Mouse (Mus musculus) heart, embryonic 14.5 days (tissue): Measurements from ENCODE around the gene Rxfp2. TPM values are rescaled to one million over a fixed set of nuclear protein-coding genes. Genes with fewer than 3 reads are reported as not detected.

Experiments
- ATAC-seq: fragments of 200-750 bp; cut with Nextera tagmentation; 2 replicates; pipeline ENCODE4 v1.8.0; 2017; ENCODE audit warnings: low read depth, moderate TSS enrichment; ENCODE audit not compliant: insufficient number of reproducible peaks, insufficient read depth, low FRiP score
- H3K27ac ChIP-seq, 2 experiments: fragments of 200-500 bp in 1 of 2; fragments of 300-500 bp in 1 of 2; sonication (generic) in 1 of 2; replicated peaks in 1 of 2; 2 replicates each; pipeline ENCODE4 v1.5.1; 2012 to 2014; ENCODE audit warnings: low read depth in 2 of 2, low read length in 2 of 2, control low read depth in 1 of 2, mild to moderate bottlenecking in 1 of 2, mixed read lengths in 1 of 2; ENCODE audit not compliant: control insufficient read depth in 1 of 2, insufficient read depth in 1 of 2
- H3K27me3 ChIP-seq: fragments of 300-500 bp; sonication (generic); 2 replicates; pipeline ENCODE4 v1.6.1; 2014; ENCODE audit warnings: mild to moderate bottlenecking, low read length, control low read depth; ENCODE audit not compliant: control insufficient read depth, insufficient read depth
- H3K36me3 ChIP-seq: fragments of 300-500 bp; sonication (generic); 2 replicates; pipeline ENCODE4 v1.6.1; 2014; ENCODE audit warnings: mild to moderate bottlenecking, control low read depth, low read length, mixed read lengths; ENCODE audit not compliant: control insufficient read depth, insufficient read depth
- H3K4me1 ChIP-seq, 2 experiments: fragments of 200-500 bp in 1 of 2; fragments of 300-500 bp in 1 of 2; sonication (generic) in 1 of 2; 2 replicates each; pipeline ENCODE4 v1.6.1; 2012 to 2014; ENCODE audit warnings: low read length in 2 of 2, control low read depth in 1 of 2, mixed read lengths in 1 of 2; ENCODE audit not compliant: control insufficient read depth in 2 of 2, insufficient read depth in 2 of 2
- H3K4me2 ChIP-seq: fragments of 300-500 bp; sonication (generic); 2 replicates; pipeline ENCODE4 v1.6.1; 2014; ENCODE audit warnings: mild to moderate bottlenecking, low read length
- H3K4me3 ChIP-seq, 2 experiments: fragments of 200-500 bp in 1 of 2; fragments of 300-500 bp in 1 of 2; sonication (generic) in 1 of 2; 2 replicates each; pipeline ENCODE4 v1.5.1; 2012 to 2014; ENCODE audit warnings: low read length in 2 of 2, mild to moderate bottlenecking in 2 of 2, control low read depth in 1 of 2, low read depth in 1 of 2, moderate library complexity in 1 of 2; ENCODE audit not compliant: control insufficient read depth in 1 of 2, insufficient read depth in 1 of 2
- H3K9ac ChIP-seq: fragments of 300-500 bp; sonication (generic); 2 replicates; pipeline ENCODE4 v1.6.1; 2014; ENCODE audit warnings: mild to moderate bottlenecking, low read length
- H3K9me3 ChIP-seq: fragments of 300-500 bp; sonication (generic); 2 replicates; pipeline ENCODE4 v1.6.1; 2016; ENCODE audit warnings: low read length, control low read depth; ENCODE audit not compliant: control insufficient read depth
- WGBS: fragments of 180-500 bp; shearing (Covaris S2); extraction: QIAGEN DNeasy Blood & Tissue Kit; methylation state at CpG from one replicate; pipeline ENCODE4 v1.1.7; 2014; 5-methylcytosine and 5-hydroxymethylcytosine counted together
- polyA plus RNA-seq: library from polyadenylated mRNA; unstranded; fragments of >200 nt; fragmentation: Nextera tagmentation; extraction: Ambion mirVana; gene quantifications from 2 replicates; pipeline ENCODE4 v1.2.1, GENCODE M21; 2014

Gene Rxfp2
- polyA plus RNA-seq, 1 experiment from 2014 or later: 0.15 TPM

- Histone ChIP-seq H3K9me3 (no peaks in the 10 kb centered on the region), H3K27me3 (no peaks in the 10 kb centered on the region), H3K4me2 (no peak overlapping the region), H3K9ac (no peak overlapping the region), H3K4me3 (no peak overlapping the region), H3K36me3 (no peaks in the 10 kb centered on the region), H3K4me1 (no peaks in the 10 kb centered on the region), H3K27ac (no peak overlapping the region)
- WGBS: 32% methylated on average over 6 of the region's 6 CpGs
- ATAC-seq: no peak
Observed at GRCm38 (mm10) chr5:150005355-150005754, 13.1 kb upstream of the Rxfp2 start.

DNA sequence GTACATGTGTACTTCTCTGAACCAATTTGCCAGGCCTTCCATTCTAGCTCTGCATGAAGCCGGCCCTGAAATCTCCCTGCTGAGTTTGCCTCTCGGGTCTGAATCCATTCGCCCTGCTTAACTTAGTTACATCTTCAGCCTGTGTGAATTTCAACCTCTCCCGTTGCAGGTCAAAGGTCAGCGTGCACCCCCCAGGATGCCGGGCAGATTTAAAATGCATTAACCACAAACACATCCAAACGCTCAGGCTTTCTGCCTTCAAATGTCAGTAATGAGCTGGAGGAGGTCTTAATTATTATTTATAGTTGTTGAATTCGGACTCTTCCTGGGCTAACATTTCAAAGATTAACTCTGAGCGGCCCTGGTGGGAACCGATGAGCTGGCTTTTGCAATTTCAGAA, 1.6 kb upstream of the Rxfp2 start:
- Histone ChIP-seq H3K4me3 (no peak overlapping the region), H3K4me1 (no peaks in the 10 kb centered on the region), H3K9me3 (0 out of 2 replicates have a peak, but pooled peaks cover 4% of the 10 kb centered on the region), H3K4me2 (no peak overlapping the region), H3K9ac (no peak overlapping the region), H3K27me3 (no peaks in the 10 kb centered on the region), H3K27ac (no peak overlapping the region), H3K36me3 (no peaks in the 10 kb centered on the region)
- 63% methylated on average over 10 of the region's 10 CpGs for WGBS
- ATAC-seq: no peak

GRCm38 (mm10) chr5:150017672-150018071, 803 bp upstream of the Rxfp2 start:
- 0 out of 2 replicates have a peak, but pooled peaks cover 4% of the 10 kb centered on the region for H3K9me3 ChIP-seq
- no peak overlapping the region for H3K4me2 ChIP-seq
- no peaks in the 10 kb centered on the region for H3K4me1 ChIP-seq
- H3K27ac ChIP-seq: no peak overlapping the region
- no peak overlapping the region for H3K4me3 ChIP-seq
- 46% methylated on average over 9 of the region's 9 CpGs for WGBS
- H3K36me3 ChIP-seq: no peaks in the 10 kb centered on the region
- H3K9ac ChIP-seq: no peak overlapping the region
- H3K27me3 ChIP-seq: no peaks in the 10 kb centered on the region
- no peak for ATAC-seq

DNA sequence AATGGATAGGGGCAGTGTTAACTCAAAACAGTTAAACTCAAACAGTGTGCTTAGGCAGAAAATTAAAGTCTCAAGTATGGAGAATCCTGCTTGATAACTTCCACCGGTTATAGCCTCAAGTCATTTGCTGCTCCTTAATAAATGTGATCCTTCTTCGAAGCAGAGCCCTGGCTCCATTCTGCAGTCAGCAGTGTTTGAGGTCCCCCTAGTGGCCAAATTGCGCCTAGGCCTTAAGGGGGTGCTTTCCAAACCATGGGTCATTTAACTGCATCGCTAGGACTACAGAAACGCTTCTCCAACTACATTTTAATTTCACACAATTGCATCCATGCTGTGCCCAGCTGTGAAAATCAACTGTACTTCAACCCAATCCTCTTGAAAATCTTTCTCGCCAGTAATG, 2.4 kb downstream of the Rxfp2 start:
- H3K4me3 ChIP-seq: no peak overlapping the region
- H3K9ac ChIP-seq: no peak overlapping the region
- no peaks in the 10 kb centered on the region for H3K36me3 ChIP-seq
- no peaks in the 10 kb centered on the region for H3K9me3 ChIP-seq
- no peak for ATAC-seq
- no peak overlapping the region for H3K27ac ChIP-seq
- H3K27me3 ChIP-seq: no peaks in the 10 kb centered on the region
- 9% methylated on average over 6 of the region's 6 CpGs for WGBS
- H3K4me2 ChIP-seq: no peak overlapping the region
- H3K4me1 ChIP-seq: no peaks in the 10 kb centered on the region

DNA sequence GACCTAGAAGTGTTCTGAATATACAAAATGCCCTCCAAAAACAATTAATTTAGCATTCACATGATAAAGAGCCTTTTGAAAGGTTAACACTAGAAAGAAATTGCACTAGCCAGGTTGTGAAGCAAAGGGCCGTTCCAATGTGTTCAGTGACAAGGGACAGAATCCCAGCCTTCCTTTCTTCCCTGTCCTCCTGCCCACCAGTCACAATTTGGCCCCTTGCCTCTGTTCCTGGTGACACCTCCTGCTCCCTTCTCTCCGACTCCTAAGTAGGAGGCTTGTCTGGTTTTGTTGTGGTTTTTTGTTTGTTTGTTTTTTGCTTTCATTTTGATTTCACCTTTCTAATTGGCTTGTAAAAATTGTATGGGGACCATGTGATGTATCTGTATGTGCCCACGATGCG, 3.3 kb downstream of the Rxfp2 start:
- Histone ChIP-seq H3K4me3 (no peak overlapping the region), H3K4me2 (no peak overlapping the region), H3K36me3 (no peaks in the 10 kb centered on the region), H3K9ac (no peak overlapping the region), H3K27me3 (no peaks in the 10 kb centered on the region), H3K4me1 (no peaks in the 10 kb centered on the region), H3K9me3 (no peaks in the 10 kb centered on the region), H3K27ac (no peak overlapping the region)
- ATAC-seq: no peak
- WGBS: 64% methylated on average over 4 of the region's 4 CpGs

- Histone ChIP-seq H3K9ac (no peak overlapping the region), H3K4me2 (no peak overlapping the region), H3K27ac (no peak overlapping the region), H3K4me1 (no peaks in the 10 kb centered on the region), H3K4me3 (no peak overlapping the region), H3K36me3 (no peaks in the 10 kb centered on the region), H3K9me3 (no peaks in the 10 kb centered on the region), H3K27me3 (no peaks in the 10 kb centered on the region)
- WGBS: 67% methylated on average over 18 of the region's 18 CpGs
- ATAC-seq: no peak
Observed at GRCm38 (mm10) chr5:150022556-150022955, 4.1 kb downstream of the Rxfp2 start.

DNA sequence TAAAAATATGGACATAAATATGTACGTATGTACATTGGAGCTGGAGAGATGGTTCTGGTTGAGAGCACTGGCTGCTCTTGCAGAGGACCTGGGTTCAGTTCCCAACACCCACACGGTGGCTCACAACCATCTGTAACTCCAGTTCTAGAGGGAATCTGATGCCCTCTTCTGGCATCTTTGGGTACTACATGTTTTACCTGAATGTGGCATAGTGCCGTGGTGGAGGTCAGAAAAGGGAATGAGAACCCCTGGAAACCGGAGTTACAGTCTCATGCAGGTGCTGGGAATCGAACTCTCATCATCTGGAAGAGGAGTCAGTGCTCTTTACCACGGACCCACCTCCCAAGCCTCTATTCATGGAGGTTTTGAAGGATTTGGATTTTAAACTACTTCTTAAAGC, 5.0 kb downstream of the Rxfp2 start:
- Histone ChIP-seq H3K4me2 (no peak overlapping the region), H3K4me1 (no peaks in the 10 kb centered on the region), H3K36me3 (no peaks in the 10 kb centered on the region), H3K27me3 (no peaks in the 10 kb centered on the region), H3K27ac (no peak overlapping the region), H3K9me3 (no peaks in the 10 kb centered on the region), H3K9ac (no peak overlapping the region), H3K4me3 (no peak overlapping the region)
- WGBS: 87% methylated on average over 6 of the region's 6 CpGs
- ATAC-seq: no peak

GRCm38 (mm10) chr5:150024188-150024587, 5.7 kb downstream of the Rxfp2 start:
- Histone ChIP-seq H3K4me1 (no peaks in the 10 kb centered on the region), H3K4me2 (no peak overlapping the region), H3K4me3 (no peak overlapping the region), H3K9me3 (no peaks in the 10 kb centered on the region), H3K36me3 (no peaks in the 10 kb centered on the region), H3K9ac (no peak overlapping the region), H3K27ac (no peak overlapping the region), H3K27me3 (no peaks in the 10 kb centered on the region)
- WGBS: 64% methylated on average over 2 of the region's 2 CpGs
- ATAC-seq: no peak
